Mouse (Mus musculus) stomach, postnatal 0 days (tissue): ENCODE results near the gene Slc24a3. TPM values are rescaled to one million over a fixed set of nuclear protein-coding genes. Genes with fewer than 3 reads are reported as not detected.

Experiments used
- ATAC-seq: fragments of 200-750 bp; cut with Nextera tagmentation; 2 replicates; pipeline ENCODE4 v1.8.0; 2017; ENCODE audit not compliant: low FRiP score, low TSS enrichment
- DNase-seq: peaks from one replicate; pipeline ENCODE4 v3.0.0-alpha.2; 2016; ENCODE audit warnings: low spot score
- H3K27ac ChIP-seq: fragments of 300-500 bp; sonication (generic); replicated peaks from 2 replicates; pipeline ENCODE4 v1.5.1; 2014; ENCODE audit warnings: mild to moderate bottlenecking, control low read depth
- H3K27me3 ChIP-seq: fragments of 300-500 bp; sonication (generic); 2 replicates; pipeline ENCODE4 v1.6.1; 2014; ENCODE audit warnings: low read length; ENCODE audit not compliant: control insufficient read depth, insufficient read depth
- H3K36me3 ChIP-seq: fragments of 300-500 bp; sonication (generic); 2 replicates; pipeline ENCODE4 v1.6.1; 2014; ENCODE audit warnings: low read length, mixed read lengths; ENCODE audit not compliant: control insufficient read depth, insufficient read depth
- H3K4me1 ChIP-seq: fragments of 300-500 bp; sonication (generic); replicated peaks from 2 replicates; pipeline ENCODE4 v1.6.1; 2014; ENCODE audit warnings: antibody characterized with exemption; ENCODE audit not compliant: control insufficient read depth, insufficient read depth
- H3K4me2 ChIP-seq: fragments of 300-500 bp; sonication (generic); replicated peaks from 2 replicates; pipeline ENCODE4 v1.6.1; 2014; ENCODE audit warnings: low read depth, mild to moderate bottlenecking, control low read depth, moderate library complexity
- H3K4me3 ChIP-seq: fragments of 300-500 bp; sonication (generic); 2 replicates; pipeline ENCODE4 v1.5.1; 2014; ENCODE audit warnings: low read depth, low read length, control low read depth
- H3K9ac ChIP-seq: fragments of 300-500 bp; sonication (generic); 2 replicates; pipeline ENCODE4 v1.6.1; 2014; ENCODE audit warnings: mild to moderate bottlenecking, low read length, control low read depth, mixed read lengths
- H3K9me3 ChIP-seq: fragments of 300-500 bp; sonication (generic); 2 replicates; pipeline ENCODE4 v1.6.1; 2016; ENCODE audit warnings: low read length; ENCODE audit not compliant: control insufficient read depth
- CTCF ChIP-seq: IDR thresholded peaks from 2 replicates; pipeline ENCODE4 v1.5.1; 2016; ENCODE audit warnings: antibody characterized with exemption, low read depth, mild to moderate bottlenecking, moderate library complexity
- EP300 ChIP-seq: optimal IDR thresholded peaks from 2 replicates; pipeline ENCODE3; 2016; ENCODE audit warnings: antibody characterized with exemption
- WGBS: fragments of 180-500 bp; shearing (Covaris S2); extraction: QIAGEN DNeasy Blood & Tissue Kit; methylation state at CpG from one replicate; pipeline ENCODE4 v1.1.7; 2014; 5-methylcytosine and 5-hydroxymethylcytosine counted together
- polyA plus RNA-seq: library from polyadenylated mRNA; unstranded; fragments of >200 nt; fragmentation: Nextera tagmentation; extraction: Ambion mirVana; gene quantifications from 2 replicates; pipeline ENCODE4 v1.2.1, GENCODE M21; 2015

Gene Slc24a3
- polyA plus RNA-seq, 1 experiment from 2014 or later: 5.7 TPM

- no peak overlapping the region for H3K4me2 ChIP-seq
- no peak for ATAC-seq
- no peak overlapping the region for H3K9ac ChIP-seq
- 86% methylated on average over 3 of the region's 3 CpGs for WGBS
- no peak for TF ChIP-seq CTCF
- no peak for TF ChIP-seq EP300
- no peaks in the 10 kb centered on the region for H3K9me3 ChIP-seq
- H3K4me3 ChIP-seq: no peak overlapping the region
- H3K36me3 ChIP-seq: no peaks in the 10 kb centered on the region
- H3K27me3 ChIP-seq: no peaks in the 10 kb centered on the region
- H3K4me1 ChIP-seq: no peaks in the 10 kb centered on the region
- no peak for DNase-seq
- H3K27ac ChIP-seq: no peak overlapping the region
Measured at GRCm38 (mm10) chr2:145321287-145321686, 153.7 kb downstream of the Slc24a3 start.

- H3K4me3 ChIP-seq: no peak overlapping the region
- H3K4me2 ChIP-seq: no peak overlapping the region
- no peak overlapping the region for H3K27ac ChIP-seq
- H3K36me3 ChIP-seq: no peaks in the 10 kb centered on the region
- no peak overlapping the region for H3K9ac ChIP-seq
- H3K9me3 ChIP-seq: no peaks in the 10 kb centered on the region
- no peaks in the 10 kb centered on the region for H3K27me3 ChIP-seq
- no peak for TF ChIP-seq EP300
- no peak for TF ChIP-seq CTCF
- no peak for ATAC-seq
- H3K4me1 ChIP-seq: no peaks in the 10 kb centered on the region
- no peak for DNase-seq
Measured at GRCm38 (mm10) chr2:145321755-145322154, 154.2 kb downstream of the Slc24a3 start.

GRCm38 (mm10) chr2:145324477-145324876, 156.9 kb downstream of the Slc24a3 start:
- Histone ChIP-seq H3K4me3 (no peak overlapping the region), H3K4me1 (no peaks in the 10 kb centered on the region), H3K4me2 (no peak overlapping the region), H3K27ac (no peak overlapping the region), H3K27me3 (no peaks in the 10 kb centered on the region), H3K36me3 (no peaks in the 10 kb centered on the region), H3K9ac (no peak overlapping the region), H3K9me3 (no peaks in the 10 kb centered on the region)
- TF ChIP-seq EP300 (no peak), CTCF (no peak)
- DNase-seq: no peak
- ATAC-seq: no peak
- WGBS: 12% methylated on average over 3 of the region's 3 CpGs

- 77% methylated on average over 4 of the region's 4 CpGs for WGBS
- no peak for TF ChIP-seq CTCF
- TF ChIP-seq EP300: no peak
- Histone ChIP-seq H3K36me3 (no peaks in the 10 kb centered on the region), H3K4me1 (no peaks in the 10 kb centered on the region), H3K4me3 (no peak overlapping the region), H3K9ac (no peak overlapping the region), H3K9me3 (no peaks in the 10 kb centered on the region), H3K4me2 (no peak overlapping the region), H3K27me3 (no peaks in the 10 kb centered on the region), H3K27ac (no peak overlapping the region)
- DNase-seq (no peak), ATAC-seq (no peak)
Measured at GRCm38 (mm10) chr2:145325852-145326251, 158.3 kb downstream of the Slc24a3 start.

GRCm38 (mm10) chr2:145326544-145326943, 159.0 kb downstream of the Slc24a3 start:
- H3K36me3 ChIP-seq: no peaks in the 10 kb centered on the region
- no peaks in the 10 kb centered on the region for H3K9me3 ChIP-seq
- no peaks in the 10 kb centered on the region for H3K4me1 ChIP-seq
- H3K9ac ChIP-seq: no peak overlapping the region
- no peaks in the 10 kb centered on the region for H3K27me3 ChIP-seq
- TF ChIP-seq CTCF: no peak
- TF ChIP-seq EP300: no peak
- H3K4me3 ChIP-seq: no peak overlapping the region
- no peak overlapping the region for H3K4me2 ChIP-seq
- no peak for DNase-seq
- 75% methylated on average over 2 of the region's 2 CpGs for WGBS
- H3K27ac ChIP-seq: no peak overlapping the region
- ATAC-seq: no peak

- Histone ChIP-seq H3K27ac (no peak overlapping the region), H3K36me3 (no peaks in the 10 kb centered on the region), H3K4me2 (no peak overlapping the region), H3K4me3 (no peak overlapping the region), H3K4me1 (no peaks in the 10 kb centered on the region), H3K9me3 (no peaks in the 10 kb centered on the region), H3K27me3 (no peaks in the 10 kb centered on the region), H3K9ac (no peak overlapping the region)
- 59% methylated on average over 8 of the region's 8 CpGs for WGBS
- TF ChIP-seq CTCF: no peak
- no peak for TF ChIP-seq EP300
- DNase-seq: no peak
- no peak for ATAC-seq
Measured at GRCm38 (mm10) chr2:145329756-145330155, 162.2 kb downstream of the Slc24a3 start.
